Mouse (Mus musculus): ENCODE results near the gene Ggt6. TPM values are rescaled to one million over a fixed set of nuclear protein-coding genes. Genes with fewer than 3 reads are reported as not detected.
A peak's percentile ranks its signal among the peaks of the same experiment; 100 is the strongest.

The Ggt6 gene
- polyA plus RNA-seq, 1 experiment from 2014 or later = not detected

- Histone ChIP-seq H3K9me3 (no peaks in the 10 kb centered on the region), H3K36me3 (peaks cover 5% of the 10 kb centered on the region; the same call in 1 of the 2 replicates), H3K27ac (peak overlapping the region; percentile 76), H3K4me1 (peaks cover 54% of the 10 kb centered on the region), H3K27me3 (ENCODE audit: insufficient read depth, poor library complexity, severe bottlenecking) (no peaks in the 10 kb centered on the region), H3K4me3 (no peak overlapping the region)
- 71% methylated on average over 7 of the region's 7 CpGs for WGBS
- peak; percentile 89 for DNase-seq (ENCODE audit: low spot score)
Measured at GRCm38 (mm10) chr11:72475408-72475807, 40.1 kb downstream of the Ggt6 start.

GRCm38 (mm10) chr11:72476074-72476625, 40.8 kb downstream of the Ggt6 start:
- DNase-seq (ENCODE audit: low spot score) = no peak
- Histone ChIP-seq H3K36me3 (peaks cover 5% of the 10 kb centered on the region; the same call in 1 of the 2 replicates), H3K27ac (peak overlapping the region; percentile 76), H3K27me3 (ENCODE audit: insufficient read depth, poor library complexity, severe bottlenecking) (no peaks in the 10 kb centered on the region), H3K9me3 (no peaks in the 10 kb centered on the region), H3K4me3 (no peak overlapping the region), H3K4me1 (peaks cover 58% of the 10 kb centered on the region)
- 76% methylated on average over 7 of the region's 7 CpGs for WGBS

- H3K4me1 ChIP-seq = peaks cover 68% of the 10 kb centered on the region
- DNase-seq (ENCODE audit: low spot score) = no peak
Measured at GRCm38 (mm10) chr11:72477182-72477581, 41.9 kb downstream of the Ggt6 start.

GRCm38 (mm10) chr11:72477653-72478052, 42.3 kb downstream of the Ggt6 start:
- WGBS = 89% methylated on average over 1 of the region's 1 CpGs

More at GRCm38 (mm10) chr11:72477182-72477581, 41.9 kb downstream of the Ggt6 start:
- H3K27ac ChIP-seq = peak overlapping the region; percentile 76
- peaks cover 5% of the 10 kb centered on the region; the same call in 1 of the 2 replicates for H3K36me3 ChIP-seq
- no peak overlapping the region for H3K4me3 ChIP-seq
- WGBS = 35% methylated on average over 5 of the region's 5 CpGs
- no peaks in the 10 kb centered on the region for H3K27me3 ChIP-seq (ENCODE audit: insufficient read depth, poor library complexity, severe bottlenecking)
- H3K9me3 ChIP-seq = no peaks in the 10 kb centered on the region

GRCm38 (mm10) chr11:72478228-72478627, 42.9 kb downstream of the Ggt6 start:
- 64% methylated on average over 6 of the region's 6 CpGs for WGBS

More at GRCm38 (mm10) chr11:72477653-72478052, 42.3 kb downstream of the Ggt6 start:
- H3K4me3 ChIP-seq = no peak overlapping the region
- no peaks in the 10 kb centered on the region for H3K27me3 ChIP-seq (ENCODE audit: insufficient read depth, poor library complexity, severe bottlenecking)
- peak overlapping the region; percentile 76 for H3K27ac ChIP-seq
- H3K36me3 ChIP-seq = peaks cover 5% of the 10 kb centered on the region; the same call in 1 of the 2 replicates
- no peaks in the 10 kb centered on the region for H3K9me3 ChIP-seq
- H3K4me1 ChIP-seq = peaks cover 73% of the 10 kb centered on the region
- no peak for DNase-seq (ENCODE audit: low spot score)

GRCm38 (mm10) chr11:72479499-72479898, 44.2 kb downstream of the Ggt6 start:
- Histone ChIP-seq H3K36me3 (no peaks in the 10 kb centered on the region), H3K4me3 (no peak overlapping the region), H3K27me3 (ENCODE audit: insufficient read depth, poor library complexity, severe bottlenecking) (no peaks in the 10 kb centered on the region), H3K27ac (peak overlapping the region; percentile 43; the same call in 1 of the 2 replicates), H3K4me1 (peaks cover 77% of the 10 kb centered on the region), H3K9me3 (no peaks in the 10 kb centered on the region)
- no peak for DNase-seq (ENCODE audit: low spot score)
- WGBS = 67% methylated on average over 2 of the region's 2 CpGs

More at GRCm38 (mm10) chr11:72478228-72478627, 42.9 kb downstream of the Ggt6 start:
- Histone ChIP-seq H3K4me3 (no peak overlapping the region), H3K9me3 (no peaks in the 10 kb centered on the region), H3K27ac (peak overlapping the region; percentile 76), H3K27me3 (ENCODE audit: insufficient read depth, poor library complexity, severe bottlenecking) (no peaks in the 10 kb centered on the region), H3K36me3 (peaks cover 5% of the 10 kb centered on the region; the same call in 1 of the 2 replicates), H3K4me1 (peaks cover 78% of the 10 kb centered on the region)
- no peak for DNase-seq (ENCODE audit: low spot score)

- WGBS = 67% methylated on average over 5 of the region's 5 CpGs
- no peak for DNase-seq (ENCODE audit: low spot score)
- Histone ChIP-seq H3K9me3 (no peaks in the 10 kb centered on the region), H3K36me3 (no peaks in the 10 kb centered on the region), H3K27ac (peak overlapping the region; percentile 83), H3K4me1 (peaks cover 73% of the 10 kb centered on the region), H3K27me3 (ENCODE audit: insufficient read depth, poor library complexity, severe bottlenecking) (peaks cover 13% of the 10 kb centered on the region), H3K4me3 (no peak overlapping the region)
Measured at GRCm38 (mm10) chr11:72481313-72481712, 46.0 kb downstream of the Ggt6 start.

GRCm38 (mm10) chr11:72481952-72482351, 46.6 kb downstream of the Ggt6 start:
- Histone ChIP-seq H3K4me1 (peaks cover 70% of the 10 kb centered on the region), H3K4me3 (no peak overlapping the region), H3K27me3 (ENCODE audit: insufficient read depth, poor library complexity, severe bottlenecking) (peaks cover 20% of the 10 kb centered on the region), H3K36me3 (no peaks in the 10 kb centered on the region), H3K27ac (peak overlapping the region; percentile 83), H3K9me3 (no peaks in the 10 kb centered on the region)
- DNase-seq (ENCODE audit: low spot score) = peak; percentile 96
- 45% methylated on average over 4 of the region's 4 CpGs for WGBS

- H3K36me3 ChIP-seq = no peaks in the 10 kb centered on the region
- peaks cover 46% of the 10 kb centered on the region for H3K27me3 ChIP-seq (ENCODE audit: insufficient read depth, poor library complexity, severe bottlenecking)
- DNase-seq (ENCODE audit: low spot score) = no peak
- H3K4me3 ChIP-seq = no peak overlapping the region
- 46% methylated on average over 6 of the region's 6 CpGs for WGBS
- peak overlapping the region; percentile 64; the same call in 1 of the 2 replicates for H3K27ac ChIP-seq
- H3K4me1 ChIP-seq = peaks cover 64% of the 10 kb centered on the region
- H3K9me3 ChIP-seq = no peaks in the 10 kb centered on the region
Measured at GRCm38 (mm10) chr11:72484549-72484948, 49.2 kb downstream of the Ggt6 start.

GRCm38 (mm10) chr11:72485157-72485556, 49.8 kb downstream of the Ggt6 start:
- H3K27me3 ChIP-seq (ENCODE audit: insufficient read depth, poor library complexity, severe bottlenecking) = peaks cover 50% of the 10 kb centered on the region
- WGBS = 73% methylated on average over 5 of the region's 5 CpGs
- no peaks in the 10 kb centered on the region for H3K9me3 ChIP-seq
- no peaks in the 10 kb centered on the region for H3K36me3 ChIP-seq
- peak overlapping the region; percentile 64 for H3K27ac ChIP-seq
- H3K4me1 ChIP-seq = peaks cover 67% of the 10 kb centered on the region
- no peak overlapping the region for H3K4me3 ChIP-seq
- no peak for DNase-seq (ENCODE audit: low spot score)

- H3K4me3 ChIP-seq = no peak overlapping the region
- H3K36me3 ChIP-seq = no peaks in the 10 kb centered on the region
- WGBS = 71% methylated on average over 11 of the region's 11 CpGs
- H3K27me3 ChIP-seq (ENCODE audit: insufficient read depth, poor library complexity, severe bottlenecking) = peaks cover 58% of the 10 kb centered on the region
- peaks cover 62% of the 10 kb centered on the region for H3K4me1 ChIP-seq
- no peaks in the 10 kb centered on the region for H3K9me3 ChIP-seq
- DNase-seq (ENCODE audit: low spot score) = no peak
- H3K27ac ChIP-seq = peak overlapping the region; percentile 64; the same call in 1 of the 2 replicates
Measured at GRCm38 (mm10) chr11:72485960-72486359, 50.6 kb downstream of the Ggt6 start.

- Histone ChIP-seq H3K27me3 (ENCODE audit: insufficient read depth, poor library complexity, severe bottlenecking) (peaks cover 69% of the 10 kb centered on the region), H3K27ac (peak overlapping the region; percentile 85), H3K4me3 (peak overlapping the region; percentile 80), H3K9me3 (no peaks in the 10 kb centered on the region), H3K4me1 (peaks cover 51% of the 10 kb centered on the region), H3K36me3 (no peaks in the 10 kb centered on the region)
- 49% methylated on average over 5 of the region's 5 CpGs for WGBS
- no peak for DNase-seq (ENCODE audit: low spot score)
Measured at GRCm38 (mm10) chr11:72487171-72487570, 51.8 kb downstream of the Ggt6 start.

GRCm38 (mm10) chr11:72487739-72488138, 52.4 kb downstream of the Ggt6 start:
- H3K36me3 ChIP-seq = no peaks in the 10 kb centered on the region
- H3K27me3 ChIP-seq (ENCODE audit: insufficient read depth, poor library complexity, severe bottlenecking) = peaks cover 69% of the 10 kb centered on the region
- DNase-seq (ENCODE audit: low spot score) = no peak
- H3K27ac ChIP-seq = peak overlapping the region; percentile 85
- peak overlapping the region; percentile 80 for H3K4me3 ChIP-seq
- peaks cover 45% of the 10 kb centered on the region for H3K4me1 ChIP-seq
- no peaks in the 10 kb centered on the region for H3K9me3 ChIP-seq
- 85% methylated on average over 2 of the region's 2 CpGs for WGBS
